Mouse (Mus musculus) heart, adult 8-10 months (tissue): ENCODE data around the gene Gm29582. TPM values are rescaled to one million over a fixed set of nuclear protein-coding genes. Genes with fewer than 3 reads are reported as not detected.
"Not testable (repeated sequence)": the region's sequence is repeated elsewhere in the genome, so short reads cannot be mapped to it uniquely, and the experiment has no call there.

Experiments used
- DNase-seq: peaks from one replicate; pipeline ENCODE4 v3.0.0; 2022; ENCODE audit warnings: low spot score
- total RNA-seq, 4 experiments: library from RNA; stranded (reverse); gene quantifications; 2 replicates each; pipeline ENCODE4 v1.2.4; 2022

Gene Gm29582
- not detected for total RNA-seq

DNA sequence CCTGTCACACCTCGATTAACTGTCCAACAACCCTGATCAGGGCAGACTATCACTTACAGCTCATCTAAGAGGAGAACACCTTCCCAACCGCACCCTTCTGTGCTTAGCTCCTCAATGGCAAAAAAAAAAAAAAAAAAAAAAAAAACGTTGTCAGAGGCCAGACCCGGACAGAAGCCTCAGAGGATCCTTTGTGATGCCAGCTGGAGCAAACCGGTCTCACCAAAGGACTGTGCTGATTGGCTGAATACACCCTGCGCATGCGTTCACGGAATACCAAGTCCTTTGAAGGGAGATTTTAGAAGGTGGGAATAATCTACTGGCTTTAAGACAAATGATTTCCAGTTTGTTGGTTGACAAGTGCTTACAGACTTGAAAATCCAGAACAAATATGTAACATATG, at the start of gene Gm29582:
TSS of gene Gm29582 (minus strand) at position 101 of the 400 bp plus-strand sequence.
- not testable (repeated sequence) for DNase-seq
